In genomic region chr7:127188305-127189276, GRCm38 (mm10) we compare ENCODE assay signal across 16 mouse cellular contexts. TPM values are rescaled to one million over a fixed set of nuclear protein-coding genes. Genes with fewer than 3 reads are reported as not detected.
DNase-seq lines count a peak whose midpoint lies in the region; ATAC-seq and TF ChIP-seq lines count a peak whose summit lies in the region.
"Had no signal": no experiment of that assay in that cellular context is flagged by ENCODE, and none has a peak within 500 bp of the region (broad histone marks: within the 10 kb centered on the region; RNA-seq: fewer than 3 reads in every experiment).

No protein-coding gene starts in this region.

- H3K36me3 ChIP-seq in splenic B cell, adult 2 months (ENCODE audit: control insufficient read depth, insufficient read depth, low read length, poor library complexity, severe bottlenecking) = peaks cover 12% of the 10 kb centered on the region
- peaks cover 26% of the 10 kb centered on the region for H3K36me3 ChIP-seq in kidney, embryonic 15.5 days
- H3K36me3 ChIP-seq in forebrain, embryonic 15.5 days = peaks cover 20% of the 10 kb centered on the region

- H3K9ac ChIP-seq in kidney, embryonic 15.5 days = no peak overlapping the region
- H3K9ac ChIP-seq in forebrain, embryonic 15.5 days (replicated peaks) = no peak overlapping the region
- H3K9ac ChIP-seq: embryonic facial prominence, embryonic 13.5 days; forebrain, embryonic 12.5 days had no signal

- H3K4me2 ChIP-seq in kidney, embryonic 15.5 days = no peak overlapping the region
- no peak overlapping the region for H3K4me2 ChIP-seq in forebrain, embryonic 15.5 days (replicated peaks)
- H3K4me2 ChIP-seq: embryonic facial prominence, embryonic 13.5 days; forebrain, embryonic 12.5 days; midbrain, embryonic 11.5 days had no signal

- peak overlapping the region; percentile 43 for H3K27ac ChIP-seq in bone marrow, adult 2 months (ENCODE audit: control insufficient read depth, insufficient read depth, low read depth, low read length, poor library complexity)
- H3K27ac ChIP-seq in kidney, embryonic 15.5 days = no peak overlapping the region
- H3K27ac ChIP-seq in forebrain, embryonic 15.5 days (replicated peaks) = no peak overlapping the region
- H3K27ac ChIP-seq: embryonic facial prominence, embryonic 13.5 days; forebrain, embryonic 12.5 days; heart, embryonic 10.5 days; hindbrain, postnatal 0 days; kidney, postnatal 0 days had no signal

- H3K27me3 ChIP-seq in splenic B cell, adult 2 months (ENCODE audit: control insufficient read depth, insufficient read depth, low read length, poor library complexity, severe bottlenecking) = no peaks in the 10 kb centered on the region
- no peaks in the 10 kb centered on the region for H3K27me3 ChIP-seq in kidney, embryonic 15.5 days
- no peaks in the 10 kb centered on the region for H3K27me3 ChIP-seq in forebrain, embryonic 15.5 days
- H3K27me3 ChIP-seq: embryonic facial prominence, embryonic 13.5 days; forebrain, embryonic 12.5 days had no signal

- H3K9me3 ChIP-seq in kidney, embryonic 15.5 days (replicated peaks) = no peaks in the 10 kb centered on the region
- H3K9me3 ChIP-seq in forebrain, embryonic 15.5 days = no peaks in the 10 kb centered on the region
- H3K9me3 ChIP-seq: embryonic facial prominence, embryonic 13.5 days; forebrain, embryonic 12.5 days; heart, embryonic 10.5 days had no signal

- no peak overlapping the region for H3K4me3 ChIP-seq in bone marrow, adult 2 months (replicated peaks; ENCODE audit: control insufficient read depth, low read depth, low read length)
- H3K4me3 ChIP-seq in kidney, embryonic 15.5 days (replicated peaks) = no peak overlapping the region
- no peak overlapping the region for H3K4me3 ChIP-seq in forebrain, embryonic 15.5 days
- H3K4me3 ChIP-seq: embryonic facial prominence, embryonic 13.5 days; forebrain, embryonic 12.5 days; heart, embryonic 10.5 days had no signal

- TF ChIP-seq CTCF in bone marrow, adult 2 months (IDR thresholded peaks at IDR 0.05; ENCODE audit: control insufficient read depth, insufficient read depth, low read length) = no peak

- DNase-seq in frontal cortex, postnatal 14 days (ENCODE audit: low spot score in 2 of 2) = no peak
- peak; percentile 86 for DNase-seq in CD4-positive helper T cell, adult 2 months (ENCODE audit: low read depth, low spot score)
- DNase-seq in splenic B cell, adult 2 months (ENCODE audit: low read depth, low spot score) = peak; percentile 23
- DNase-seq in lung, adult 18-20 months = no peak
- DNase-seq: cerebellum, postnatal 14 days; lung, postnatal 36 days had no signal

- no peak for TF ChIP-seq POLR2A in bone marrow, adult 2 months (IDR thresholded peaks at IDR 0.05; ENCODE audit: borderline replicate concordance, control insufficient read depth, low read depth, low read length)

- peak; percentile 50; the same call in 1 of the 2 replicates for ATAC-seq in frontal cortex, adult (ENCODE audit: low TSS enrichment)
- ATAC-seq in kidney, embryonic 15.5 days (replicated peaks; ENCODE audit: low FRiP score) = no peak
- ATAC-seq in forebrain, embryonic 15.5 days (replicated peaks) = no peak
- ATAC-seq: hindbrain, postnatal 0 days had no signal

- H3K4me1 ChIP-seq in bone marrow, adult 2 months (ENCODE audit: control insufficient read depth, insufficient read depth, low read length) = no peaks in the 10 kb centered on the region; the same call in 1 of the 2 replicates
- no peaks in the 10 kb centered on the region; the same call in 1 of the 2 replicates for H3K4me1 ChIP-seq in kidney, embryonic 15.5 days
- no peaks in the 10 kb centered on the region for H3K4me1 ChIP-seq in forebrain, embryonic 15.5 days
- H3K4me1 ChIP-seq: embryonic facial prominence, embryonic 13.5 days; forebrain, embryonic 12.5 days had no signal

- 62% methylated on average over 17 of the region's 17 CpGs for WGBS in bone marrow, adult 2 months
- 81% methylated on average over 17 of the region's 17 CpGs for WGBS in kidney, embryonic 15.5 days
- WGBS in forebrain, embryonic 15.5 days = 86% methylated on average over 17 of the region's 17 CpGs

RNA-seq across cellular contexts. Expression of gene Cd2bp2, which starts 7.3 kb away (rescaled TPM):
- polyA plus RNA-seq in bone marrow, adult 2 months (2011; ENCODE audit: insufficient read depth, insufficient read length, low replicate concordance, missing spikeins) = 46.6 and 64.1 TPM in 2 replicates
- polyA plus RNA-seq in kidney, embryonic 15.5 days (2015; fragmentation: Nextera tagmentation; extraction: Ambion mirVana) = 59.3 and 66.6 TPM in 2 replicates
- 86.7 and 91.5 TPM in 2 replicates for polyA plus RNA-seq in forebrain, embryonic 15.5 days (2015; fragmentation: Nextera tagmentation; extraction: Ambion mirVana)

RNA-seq across cellular contexts. Expression of gene Tbc1d10b, which starts 19.7 kb away (rescaled TPM):
- 53.6 and 84.9 TPM in 2 replicates for polyA plus RNA-seq in bone marrow, adult 2 months (2011; ENCODE audit: insufficient read depth, insufficient read length, low replicate concordance, missing spikeins)
- polyA plus RNA-seq in kidney, embryonic 15.5 days (2015; fragmentation: Nextera tagmentation; extraction: Ambion mirVana) = 23.4 and 26.7 TPM in 2 replicates
- polyA plus RNA-seq in forebrain, embryonic 15.5 days (2015; fragmentation: Nextera tagmentation; extraction: Ambion mirVana) = 33.6 and 35.1 TPM in 2 replicates

RNA-seq across cellular contexts. Expression of gene Mylpf, which starts 20.1 kb away (rescaled TPM):
- 32.2 and 126 TPM in 2 replicates for polyA plus RNA-seq in bone marrow, adult 2 months (2011; ENCODE audit: insufficient read depth, insufficient read length, low replicate concordance, missing spikeins)
- polyA plus RNA-seq in kidney, embryonic 15.5 days (2015; fragmentation: Nextera tagmentation; extraction: Ambion mirVana) = 51.1 and 90.2 TPM in 2 replicates
- 6.1 and 6.3 TPM in 2 replicates for polyA plus RNA-seq in forebrain, embryonic 15.5 days (2015; fragmentation: Nextera tagmentation; extraction: Ambion mirVana)

RNA-seq across cellular contexts. Expression of gene Zfp553, which starts 44.3 kb away (rescaled TPM):
- polyA plus RNA-seq in bone marrow, adult 2 months (2011; ENCODE audit: insufficient read depth, insufficient read length, low replicate concordance, missing spikeins) = 2.6 and 6.6 TPM in 2 replicates
- 41.7 and 46.1 TPM in 2 replicates for polyA plus RNA-seq in kidney, embryonic 15.5 days (2015; fragmentation: Nextera tagmentation; extraction: Ambion mirVana)
- polyA plus RNA-seq in forebrain, embryonic 15.5 days (2015; fragmentation: Nextera tagmentation; extraction: Ambion mirVana) = 70.7 and 71.5 TPM in 2 replicates

RNA-seq across cellular contexts. Expression of gene Sept1, which starts 44.3 kb away (rescaled TPM):
- 76.8 and 153 TPM in 2 replicates for polyA plus RNA-seq in bone marrow, adult 2 months (2011; ENCODE audit: insufficient read depth, insufficient read length, low replicate concordance, missing spikeins)
- 21.3 and 21.7 TPM in 2 replicates for polyA plus RNA-seq in kidney, embryonic 15.5 days (2015; fragmentation: Nextera tagmentation; extraction: Ambion mirVana)
- 21.8 and 27.8 TPM in 2 replicates for polyA plus RNA-seq in forebrain, embryonic 15.5 days (2015; fragmentation: Nextera tagmentation; extraction: Ambion mirVana)

Comparison
In these comparisons a context has a peak if more than half of its experiments do, and no peak if none do; other contexts are left out.
1. DNase-seq: peak in CD4-positive helper T cell, adult 2 months (single experiment) and splenic B cell, adult 2 months (single experiment); none in frontal cortex, postnatal 14 days (0 of 2) and lung, adult 18-20 months (0 of 2).